Mouse (Mus musculus) CH12.LX (cell line): ENCODE results near the gene Dicer1. TPM values are rescaled to one million over a fixed set of nuclear protein-coding genes. Genes with fewer than 3 reads are reported as not detected.

ENCODE experiments used
- DNase-seq: peaks from one replicate; pipeline ENCODE4 v3.0.0-alpha.2; 2013; ENCODE audit errors: extremely low read depth
- H3K27ac ChIP-seq: 2 replicates; pipeline ENCODE4 v1.5.1; 2012; ENCODE audit warnings: low read depth, mild to moderate bottlenecking, control low read depth, moderate library complexity; ENCODE audit not compliant: insufficient read depth
- H3K27me3 ChIP-seq: replicated peaks from 2 replicates; pipeline ENCODE3; 2012; ENCODE audit warnings: inconsistent platforms
- H3K36me3 ChIP-seq, 2 experiments: replicated peaks in 1 of 2; 2 replicates each; pipeline versions ENCODE3 to v1.6.1; 2012; ENCODE audit warnings: inconsistent platforms in 1 of 2, low read length in 1 of 2, mild to moderate bottlenecking in 1 of 2, mixed read lengths in 1 of 2, moderate library complexity in 1 of 2; ENCODE audit not compliant: control insufficient read depth in 1 of 2, insufficient read depth in 1 of 2
- H3K4me1 ChIP-seq, 2 experiments: 2 replicates each; pipeline ENCODE4 v1.6.1; 2012; ENCODE audit warnings: inconsistent platforms in 1 of 2, moderate library complexity in 1 of 2; ENCODE audit not compliant: insufficient read depth in 2 of 2, control insufficient read depth in 1 of 2
- H3K4me2 ChIP-seq: 2 replicates; pipeline ENCODE4 v1.6.1; 2012; ENCODE audit warnings: low read depth, mild to moderate bottlenecking, control low read depth; ENCODE audit not compliant: poor library complexity, insufficient read depth, severe bottlenecking
- H3K4me3 ChIP-seq, 3 experiments: fragments of 150-350 bp in 1 of 3; sonication (generic) in 1 of 3; replicated peaks in 1 of 3; 2 replicates each; pipeline versions ENCODE3 to v1.5.1; 2011 to 2012; ENCODE audit warnings: low read depth in 2 of 3, low read length in 2 of 3, mild to moderate bottlenecking in 2 of 3, moderate library complexity in 2 of 3, control low read depth in 1 of 3, improper control_type of control experiment in 1 of 3, inconsistent platforms in 1 of 3, mixed read lengths in 1 of 3; ENCODE audit not compliant: poor library complexity in 1 of 3
- H3K79me2 ChIP-seq: replicated peaks from 2 replicates; pipeline ENCODE4 v1.6.1; 2012; ENCODE audit warnings: mild to moderate bottlenecking, moderate library complexity; ENCODE audit not compliant: control insufficient read depth, poor library complexity, insufficient read depth, severe bottlenecking; ENCODE audit errors: extremely low read depth
- H3K9ac ChIP-seq: 2 replicates; pipeline ENCODE4 v1.6.1; 2012; ENCODE audit warnings: low read depth, mild to moderate bottlenecking, control low read depth, moderate library complexity; ENCODE audit not compliant: insufficient read depth
- H3K9me3 ChIP-seq: replicated peaks from 2 replicates; pipeline ENCODE3; 2012; ENCODE audit warnings: low read length, inconsistent platforms, mixed read lengths
- BHLHE40 ChIP-seq: IDR thresholded peaks from 2 replicates; pipeline ENCODE4 v1.6.1; 2011; ENCODE audit warnings: mild to moderate bottlenecking, low read depth, low read length, improper control_type of control experiment
- CHD1 ChIP-seq: IDR thresholded peaks from 2 replicates; pipeline ENCODE4 v1.6.1; 2012; ENCODE audit warnings: low read depth, low read length, improper control_type of control experiment, inconsistent platforms
- ELF1 ChIP-seq: IDR thresholded peaks from 2 replicates; pipeline ENCODE4 v1.6.1; 2014; ENCODE audit warnings: low read depth, mild to moderate bottlenecking, inconsistent platforms, low read length, improper control_type of control experiment
- EP300 ChIP-seq: IDR thresholded peaks from 2 replicates; pipeline ENCODE4 v1.6.1; 2011; ENCODE audit warnings: low read length, improper control_type of control experiment
- JUN ChIP-seq: IDR thresholded peaks from 2 replicates; pipeline ENCODE4 v1.6.1; 2011; ENCODE audit warnings: low read depth, mild to moderate bottlenecking, low read length, improper control_type of control experiment, moderate library complexity; ENCODE audit not compliant: insufficient read depth
- KAT2A ChIP-seq: IDR thresholded peaks from 2 replicates; pipeline ENCODE4 v1.6.1; 2012; ENCODE audit warnings: low read length, improper control_type of control experiment, inconsistent platforms; ENCODE audit not compliant: insufficient replicate concordance
- MAX ChIP-seq: IDR thresholded peaks from 2 replicates; pipeline ENCODE4 v1.6.1; 2011; ENCODE audit warnings: low read length, improper control_type of control experiment
- MXI1 ChIP-seq: IDR thresholded peaks from 2 replicates; pipeline ENCODE4 v1.6.1; 2011; ENCODE audit warnings: mild to moderate bottlenecking, low read depth, low read length, improper control_type of control experiment
- NELFE ChIP-seq: IDR thresholded peaks from 2 replicates; pipeline ENCODE4 v1.6.1; 2011; ENCODE audit warnings: low read depth, low read length, improper control_type of control experiment
- NRF1 ChIP-seq: IDR thresholded peaks from 2 replicates; pipeline ENCODE4 v1.6.1; 2014; ENCODE audit warnings: low read depth, mild to moderate bottlenecking, inconsistent platforms, low read length, improper control_type of control experiment, moderate library complexity
- PAX5 ChIP-seq: IDR thresholded peaks from 2 replicates; pipeline ENCODE4 v1.6.1; 2012; ENCODE audit warnings: low read length, inconsistent platforms, mixed read lengths
- SIN3A ChIP-seq: IDR thresholded peaks from 2 replicates; pipeline ENCODE4 v1.6.1; 2012; ENCODE audit warnings: low read length, improper control_type of control experiment, inconsistent platforms
- SMC3 ChIP-seq: IDR thresholded peaks from 2 replicates; pipeline ENCODE4 v1.6.1; 2011; ENCODE audit warnings: low read depth, low read length, improper control_type of control experiment
- TBP ChIP-seq: conservative IDR thresholded peaks from 2 replicates; pipeline ENCODE4 v1.6.1; 2011; ENCODE audit warnings: low read depth, low read length, improper control_type of control experiment
- TCF12 ChIP-seq: IDR thresholded peaks from 2 replicates; pipeline ENCODE4 v1.6.1; 2014; ENCODE audit warnings: low read depth, mild to moderate bottlenecking, inconsistent platforms, low read length, improper control_type of control experiment
- USF1 ChIP-seq: IDR thresholded peaks from 2 replicates; pipeline ENCODE4 v1.6.1; 2014; ENCODE audit warnings: low read depth, mild to moderate bottlenecking, inconsistent platforms, low read length, improper control_type of control experiment
- USF2 ChIP-seq: conservative IDR thresholded peaks from 2 replicates; pipeline ENCODE4 v1.6.1; 2011; ENCODE audit warnings: low read depth, low read length, improper control_type of control experiment
- ZC3H11A ChIP-seq: IDR thresholded peaks from 2 replicates; pipeline ENCODE4 v1.6.1; 2012; ENCODE audit warnings: low read depth, mild to moderate bottlenecking, inconsistent platforms, low read length, improper control_type of control experiment
- ZKSCAN1 ChIP-seq: IDR thresholded peaks from 2 replicates; pipeline ENCODE4 v1.6.1; 2012; ENCODE audit warnings: low read depth, inconsistent platforms, low read length, improper control_type of control experiment, borderline replicate concordance
- ZMIZ1 ChIP-seq: IDR thresholded peaks from 2 replicates; pipeline ENCODE4 v1.6.1; 2012; ENCODE audit warnings: low read depth, mild to moderate bottlenecking, inconsistent platforms, low read length, improper control_type of control experiment
- ZNF384 ChIP-seq: IDR thresholded peaks from 2 replicates; pipeline ENCODE4 v1.6.1; 2012; ENCODE audit warnings: low read depth, low read length, improper control_type of control experiment, inconsistent platforms
- dilution Hi-C: fragments of 300-500 bp; cut with MboI; formaldehyde crosslinking; loops from 2 replicates; pipeline ENCODE4 v1.14.3; 2020; ENCODE audit warnings: low sequenced_read_pairs; ENCODE audit not compliant: extremely low pct_unique_long_range_greater_than_20kb, extremely low pct_ligation_motif_present
- in situ Hi-C: fragments of 300-500 bp; cut with MboI; formaldehyde crosslinking; loops from 3 replicates; pipeline ENCODE4 v1.14.3; 2019; ENCODE audit warnings: low sequenced_read_pairs, low pct_ligation_motif_present, low pct_unique_long_range_greater_than_20kb, mixed read lengths
- polyA plus RNA-seq: library from polyadenylated mRNA; unstranded; fragments of >175 nt; gene quantifications from 2 replicates; pipeline ENCODE4 v1.2.1, GENCODE M21; 2012; ENCODE audit warnings: low read depth; ENCODE audit not compliant: insufficient read length
- total RNA-seq, 2 experiments: library from RNA; depleted of rRNA; stranded (reverse); fragments of 300-350 nt in 1 of 2; fragments of >200 nt in 1 of 2; gene quantifications; 2 replicates each; pipeline ENCODE4 v1.2.3; 2012 to 2014

Dicer1 gene
- total and polyA plus RNA-seq, 3 experiments, result 22.0 to 41.1 (median 23.2) TPM

- Histone ChIP-seq H3K27me3 (no peaks in the 10 kb centered on the region), H3K27ac (no peak overlapping the region), H3K9me3 (no peaks in the 10 kb centered on the region), H3K36me3 (peaks cover 29 to 90% of the 10 kb centered on the region in 2 experiments), H3K4me2 (no peak overlapping the region), H3K4me3 (no peak overlapping the region), H3K4me1 (no peaks in the 10 kb centered on the region), H3K9ac (no peak overlapping the region), H3K79me2 (no peaks in the 10 kb centered on the region; the same call in 1 of the 2 replicates)
- dilution Hi-C loops (no loop called here), in situ Hi-C loops (no loop called here)
- TF ChIP-seq CHD1, result no peak
- TF ChIP-seq SMC3, result no peak
- TF ChIP-seq TCF12, result no peak
- TF ChIP-seq PAX5, result no peak
- TF ChIP-seq JUN, result no peak
- no peak for TF ChIP-seq KAT2A
- no peak for TF ChIP-seq ELF1
- no peak for TF ChIP-seq SIN3A
- no peak for TF ChIP-seq ZNF384
- TF ChIP-seq BHLHE40, result no peak
- TF ChIP-seq MAX, result no peak
- no peak for TF ChIP-seq USF2
- TF ChIP-seq NELFE, result no peak
- no peak for TF ChIP-seq ZMIZ1
- no peak for TF ChIP-seq EP300
- no peak for TF ChIP-seq MXI1
- TF ChIP-seq ZKSCAN1, result no peak
- no peak for TF ChIP-seq NRF1
- no peak for TF ChIP-seq ZC3H11A
- TF ChIP-seq USF1, result no peak
- no peak for DNase-seq
Measured at GRCm38 (mm10) chr12:104718956-104719355, 32.8 kb downstream of the Dicer1 start.

GRCm38 (mm10) chr12:104716409-104716808, 35.3 kb downstream of the Dicer1 start:
- H3K27ac ChIP-seq, result no peak overlapping the region
- dilution Hi-C loops (no loop called here), in situ Hi-C loops (no loop called here)
- no peaks in the 10 kb centered on the region for H3K9me3 ChIP-seq
- no peaks in the 10 kb centered on the region for H3K4me1 ChIP-seq
- H3K4me3 ChIP-seq, result no peak overlapping the region
- TF ChIP-seq TBP (no peak), ZNF384 (no peak)
- TF ChIP-seq, all 38 proteins: peak for 0
- no peaks in the 10 kb centered on the region; the same call in 1 of the 2 replicates for H3K79me2 ChIP-seq
- H3K36me3 ChIP-seq, result peaks cover 31 to 91% of the 10 kb centered on the region in 2 experiments
- no peak overlapping the region for H3K9ac ChIP-seq
- no peak for DNase-seq
- no peaks in the 10 kb centered on the region for H3K27me3 ChIP-seq
- no peak overlapping the region for H3K4me2 ChIP-seq
